Mouse (Mus musculus): ENCODE measurements around the gene Susd4.

Susd4 gene

DNA sequence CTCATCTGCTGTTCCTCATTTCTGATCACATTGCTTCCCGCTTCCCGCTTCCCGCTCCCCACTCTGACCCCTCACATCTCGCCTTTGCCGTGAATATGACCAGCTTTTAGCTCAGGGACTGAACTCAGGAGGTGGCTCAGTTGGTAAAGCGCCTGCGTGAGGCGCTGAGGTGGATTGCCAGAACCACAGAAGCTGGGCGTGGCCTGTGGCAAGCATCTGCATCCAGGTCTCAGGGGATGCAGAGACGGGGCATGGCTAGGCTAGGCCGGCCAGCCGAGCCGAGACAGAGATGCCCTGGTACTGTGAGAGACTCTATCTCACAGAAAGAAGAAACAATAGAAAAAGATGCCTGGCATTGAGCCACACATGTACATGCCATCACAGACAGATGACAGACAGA lies 93.0 kb downstream of the Susd4 start:
- no peak for DNase-seq (ENCODE audit: low read depth, low spot score)

DNA sequence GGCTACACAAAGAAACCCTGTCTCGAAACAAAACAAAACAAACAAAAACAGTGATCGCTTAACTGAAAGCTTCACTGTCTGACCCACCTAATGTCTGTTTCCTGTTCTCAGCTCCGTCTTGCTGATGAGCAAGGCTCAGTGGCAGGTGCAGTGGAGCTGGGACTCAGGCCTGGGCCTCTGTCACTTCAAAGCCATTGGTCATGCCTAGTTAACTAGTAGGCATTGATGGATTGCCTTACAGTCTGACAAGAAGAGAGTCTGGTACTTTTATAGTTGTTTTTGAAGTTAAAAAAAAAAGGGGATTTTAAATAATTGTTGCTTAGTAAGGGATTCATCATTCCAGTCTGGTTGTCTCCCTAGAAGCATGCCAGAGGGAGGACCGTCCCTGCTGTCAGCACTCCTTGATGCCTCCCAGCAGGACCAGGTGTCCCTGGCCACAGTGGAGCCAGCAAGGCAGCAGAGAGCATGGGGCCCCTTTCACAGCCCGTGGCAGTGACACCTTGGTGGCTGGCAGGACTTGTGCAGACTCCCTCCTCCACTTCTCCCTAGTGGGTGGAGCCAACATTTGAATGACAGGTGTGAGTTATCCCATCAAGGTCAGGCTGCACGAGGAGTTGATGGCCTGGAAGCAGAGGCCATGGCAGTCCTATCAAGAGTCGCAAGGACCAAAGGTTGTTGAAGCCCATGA lies 98.2 kb downstream of the Susd4 start:
- DNase-seq (ENCODE audit: low read depth, low spot score): no peak

DNA sequence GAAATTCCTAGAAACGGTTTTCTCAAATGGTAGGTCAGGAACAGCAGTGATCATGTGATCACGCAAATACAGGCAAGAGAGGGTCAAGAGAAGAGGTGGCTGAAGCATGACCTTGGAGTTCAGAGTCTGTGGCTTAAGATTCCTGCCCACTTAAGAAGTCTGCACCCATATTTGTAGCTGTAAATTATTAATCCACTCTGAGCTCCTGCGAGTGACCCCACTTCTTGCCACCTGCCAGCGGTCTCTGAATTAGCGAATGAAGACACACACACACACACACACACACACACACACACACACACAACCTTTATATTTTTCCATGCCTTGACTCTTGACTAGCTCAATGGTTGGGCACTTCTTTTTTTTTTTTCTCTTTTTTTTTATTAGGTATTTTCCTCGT lies 99.7 kb downstream of the Susd4 start:
- DNase-seq (ENCODE audit: low read depth, low spot score): no peak

DNA sequence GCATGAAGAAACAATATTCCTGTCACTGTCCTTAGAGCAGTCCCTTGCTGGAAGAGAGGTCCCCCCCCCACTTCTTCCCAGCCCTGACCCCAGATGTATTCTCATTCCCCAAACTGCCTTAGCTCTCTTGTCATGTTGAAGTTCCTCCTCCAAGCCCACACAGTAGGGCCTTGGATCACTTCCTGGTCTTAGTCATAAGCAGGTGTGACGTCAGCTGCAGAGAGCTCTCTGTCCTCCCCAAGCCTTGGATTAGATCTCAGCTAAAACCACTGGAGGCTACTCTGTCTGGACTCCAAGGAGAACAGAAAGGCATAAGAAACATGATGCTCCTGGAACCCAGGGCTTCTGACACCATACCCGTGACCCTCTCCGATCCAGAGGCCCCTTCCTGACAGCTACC lies 104.2 kb downstream of the Susd4 start:
- DNase-seq (ENCODE audit: low read depth, low spot score): no peak

DNA sequence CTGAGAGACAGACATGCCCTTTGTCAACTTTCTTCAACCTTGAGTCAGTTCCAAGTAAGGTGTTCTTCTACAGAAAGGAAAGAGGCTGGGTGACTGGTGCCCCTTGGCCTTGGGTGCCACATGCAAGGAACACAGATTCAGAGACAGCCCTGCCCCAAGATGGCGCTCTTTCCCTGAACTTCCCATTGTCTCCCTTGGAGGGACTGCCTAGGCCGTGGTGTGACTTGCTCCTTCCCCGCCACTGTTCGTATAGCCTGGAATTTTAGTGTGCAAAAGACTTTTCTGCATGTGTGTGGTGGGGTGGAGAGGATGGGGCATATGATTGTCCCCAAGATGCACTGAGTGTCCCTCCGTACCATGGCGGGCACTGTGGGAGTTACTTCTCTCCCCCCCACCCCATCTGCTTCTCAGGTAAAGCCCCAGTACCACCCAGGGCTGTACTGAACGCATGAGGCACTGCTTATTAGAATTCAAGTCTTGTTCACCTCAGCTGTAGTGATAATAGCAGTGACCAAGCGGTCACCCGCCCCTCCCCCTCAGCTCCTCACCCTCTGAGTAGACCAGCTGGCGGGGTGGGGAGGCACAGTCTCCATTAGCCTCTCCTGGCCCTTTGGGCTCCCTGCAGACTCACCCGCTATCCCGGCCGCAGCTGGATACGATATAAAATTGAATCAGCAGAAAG lies 104.9 kb downstream of the Susd4 start:
- DNase-seq (ENCODE audit: low read depth, low spot score): no peak

DNA sequence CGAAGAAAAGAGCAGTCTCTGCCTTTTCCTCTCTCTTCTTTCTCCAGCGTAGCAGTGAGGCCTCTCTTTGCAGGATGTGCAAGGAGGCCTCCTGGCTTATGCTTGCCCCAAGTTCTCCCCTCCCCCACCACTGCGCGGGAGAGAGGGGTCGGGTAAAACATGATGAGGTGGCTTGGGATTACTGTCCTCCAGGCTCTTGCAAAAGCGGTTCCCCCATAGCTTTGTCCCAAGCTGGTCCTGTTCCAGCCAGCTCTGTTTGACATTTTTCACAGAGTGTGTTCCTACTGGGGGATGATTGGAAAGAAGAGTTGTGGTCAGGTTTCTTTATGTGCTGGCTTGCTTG lies 105.4 kb downstream of the Susd4 start:
- no peak for DNase-seq (ENCODE audit: low read depth, low spot score)

DNA sequence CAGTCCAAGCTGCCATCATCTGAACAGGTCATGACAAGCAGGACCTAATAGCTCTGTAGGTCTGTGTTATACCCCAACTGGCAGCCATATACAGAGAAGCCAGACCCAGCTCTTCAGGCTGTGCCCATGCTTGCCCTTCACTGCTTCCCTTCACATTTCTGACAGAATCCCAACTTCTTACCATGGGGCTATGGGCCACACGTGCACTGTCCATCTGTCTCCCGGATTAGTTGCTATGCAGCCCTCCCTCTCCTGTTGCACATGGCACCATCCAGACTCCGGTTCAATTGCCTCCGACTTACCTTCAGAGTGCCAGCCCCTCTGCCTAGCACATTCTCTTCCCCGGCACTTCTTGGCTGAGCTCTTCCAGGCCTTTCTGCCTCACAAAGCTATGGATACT lies 114.5 kb downstream of the Susd4 start:
- no peak for DNase-seq (ENCODE audit: low read depth, low spot score)

DNA sequence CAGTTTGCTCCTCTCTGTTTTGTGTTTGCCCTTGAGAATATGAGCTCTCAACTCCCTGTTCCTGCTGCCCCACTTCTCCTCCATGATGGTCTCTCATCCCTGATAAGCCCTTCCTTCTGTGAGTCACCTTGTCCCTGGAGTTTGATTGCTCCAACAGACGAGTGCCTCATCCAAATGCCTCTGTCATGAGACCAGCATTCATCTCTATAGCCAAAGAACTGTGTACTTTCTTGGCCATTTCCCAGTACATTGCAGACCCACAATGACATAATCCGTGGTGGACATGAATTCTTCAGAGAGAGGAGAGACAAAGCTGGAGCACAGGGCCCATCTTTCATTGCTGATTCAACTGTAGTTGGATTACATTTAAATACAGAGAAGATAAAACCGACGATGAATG lies 115.1 kb downstream of the Susd4 start:
- no peak for DNase-seq (ENCODE audit: low read depth, low spot score)

DNA sequence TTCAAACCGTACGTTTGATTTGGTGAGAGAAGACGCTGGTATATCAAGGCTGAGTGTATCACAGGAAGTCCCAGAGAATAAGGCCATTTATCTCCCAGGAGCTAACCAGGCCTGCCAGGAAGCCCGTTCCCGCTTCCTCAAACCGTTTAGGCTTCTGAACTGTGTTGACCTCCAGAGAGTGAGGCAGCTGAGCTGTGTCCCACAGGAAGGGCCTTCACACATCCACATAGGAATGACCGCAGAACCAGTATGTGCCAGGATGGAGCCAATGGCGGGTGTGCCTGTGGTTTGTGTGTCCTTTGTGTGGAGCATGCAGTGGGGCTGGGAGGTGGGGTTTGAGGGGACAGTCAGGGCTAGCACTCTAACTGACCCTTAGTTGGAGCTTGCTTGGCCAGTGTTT lies 117.6 kb downstream of the Susd4 start:
- DNase-seq (ENCODE audit: low read depth, low spot score): no peak

DNA sequence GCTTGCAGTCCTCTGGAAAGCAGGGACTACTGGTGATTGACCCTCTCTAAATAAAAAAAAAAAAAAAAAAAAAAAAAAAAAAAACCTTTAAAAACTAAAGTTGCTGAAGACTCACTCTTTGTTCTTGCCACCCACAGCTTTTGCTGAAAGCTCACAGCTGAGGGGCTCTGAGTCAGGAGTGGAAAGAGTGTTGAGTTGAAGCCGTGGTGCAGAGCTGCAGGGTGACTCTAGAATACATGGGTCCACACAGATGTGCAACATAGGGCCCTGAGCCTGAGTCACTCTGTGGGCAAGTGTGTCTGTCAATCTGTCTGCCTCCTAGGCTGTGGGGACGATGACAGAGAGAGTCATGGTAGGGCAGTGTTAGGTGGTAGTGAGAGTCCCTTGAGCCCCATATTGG lies 119.0 kb downstream of the Susd4 start:
- no peak for DNase-seq (ENCODE audit: low read depth, low spot score)

DNA sequence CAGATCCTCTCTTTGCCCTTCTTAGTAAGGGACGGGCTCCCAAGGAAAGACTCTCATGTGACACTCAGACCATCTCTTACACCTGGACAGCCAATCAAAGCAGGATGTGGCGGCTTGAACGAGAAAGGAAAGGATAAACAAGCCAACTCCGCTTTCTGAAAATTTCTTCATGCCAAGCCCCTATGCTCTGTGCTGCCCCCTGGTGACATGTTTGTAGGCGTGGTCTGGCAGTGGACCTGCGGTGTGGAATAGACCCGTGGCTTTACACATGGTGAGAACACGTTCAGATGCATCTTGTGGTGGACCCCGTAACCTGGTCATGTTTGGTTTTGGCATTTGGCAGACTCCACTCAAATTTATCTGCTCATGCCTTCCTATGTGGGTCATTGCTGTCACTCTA lies 132.0 kb downstream of the Susd4 start:
- DNase-seq (ENCODE audit: low read depth, low spot score): peak; percentile 29

DNA sequence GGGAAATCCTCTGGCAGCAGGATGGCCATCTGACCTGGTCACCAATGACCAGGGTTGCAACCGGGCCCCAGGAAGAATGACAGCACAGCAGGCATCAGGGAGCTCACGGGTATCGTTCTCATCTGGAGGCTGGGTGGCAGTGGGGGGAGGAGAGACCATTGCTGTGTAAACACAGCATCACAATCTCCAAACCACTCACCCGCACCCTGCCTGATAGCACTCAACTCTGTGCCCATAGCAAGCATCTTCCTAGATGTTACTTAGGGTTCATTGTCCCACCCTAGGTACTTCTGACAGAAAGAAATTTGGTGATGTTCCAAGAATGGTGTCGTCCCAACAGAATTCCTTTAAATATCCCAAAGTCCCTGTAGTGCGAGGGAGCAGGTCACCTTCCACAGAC lies 133.4 kb downstream of the Susd4 start:
- DNase-seq (ENCODE audit: low read depth, low spot score): no peak

DNA sequence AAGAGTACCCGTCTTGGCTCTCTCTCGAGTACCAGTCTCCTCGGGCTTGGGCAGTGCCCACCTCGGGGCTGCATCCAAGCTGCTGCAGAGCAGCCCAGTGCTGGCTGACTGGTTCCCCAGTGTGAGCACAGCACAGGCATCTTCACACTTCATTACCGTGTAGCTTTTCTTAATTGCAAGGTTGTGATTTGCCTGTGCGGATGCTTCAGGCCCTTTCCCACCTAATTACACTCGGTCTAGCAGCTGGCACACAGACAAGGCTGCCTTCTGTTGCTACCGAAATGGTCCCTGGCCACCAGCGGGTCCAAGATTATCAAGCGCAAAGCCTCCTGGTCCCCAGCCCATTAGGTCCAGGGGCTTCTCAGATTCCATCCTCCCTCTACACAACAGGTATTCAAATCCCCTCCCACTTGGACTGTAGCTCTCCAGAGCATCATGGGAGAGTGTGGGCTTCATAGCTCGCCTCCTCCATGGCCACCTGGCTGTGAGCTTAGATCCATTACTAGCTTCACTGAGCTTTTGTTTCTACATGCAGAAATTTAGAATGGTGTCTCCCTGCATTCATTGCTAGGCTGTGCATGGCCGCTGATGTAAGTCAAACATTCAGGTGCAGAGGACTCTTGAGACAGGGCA lies 134.0 kb downstream of the Susd4 start:
- no peak for DNase-seq (ENCODE audit: low read depth, low spot score)

DNA sequence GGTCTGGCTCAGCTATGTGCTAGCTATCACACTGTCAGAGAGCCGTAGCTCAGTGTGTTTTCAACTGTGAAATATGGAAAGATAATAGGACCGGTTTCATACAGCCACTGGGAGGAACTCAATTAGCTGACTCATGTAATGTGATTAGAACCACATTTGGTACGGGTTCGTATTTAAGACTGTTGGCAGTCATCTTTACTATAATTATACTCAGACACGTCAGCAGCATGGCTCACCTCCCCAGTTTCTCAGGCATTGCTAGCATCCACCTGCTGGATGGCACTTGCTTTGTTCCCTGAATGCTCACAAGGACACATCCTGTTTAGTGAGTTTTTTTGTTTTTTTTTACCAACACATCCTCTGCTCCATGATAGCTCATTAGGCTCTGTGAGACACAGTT lies 138.4 kb downstream of the Susd4 start:
- DNase-seq (ENCODE audit: low read depth, low spot score): no peak

DNA sequence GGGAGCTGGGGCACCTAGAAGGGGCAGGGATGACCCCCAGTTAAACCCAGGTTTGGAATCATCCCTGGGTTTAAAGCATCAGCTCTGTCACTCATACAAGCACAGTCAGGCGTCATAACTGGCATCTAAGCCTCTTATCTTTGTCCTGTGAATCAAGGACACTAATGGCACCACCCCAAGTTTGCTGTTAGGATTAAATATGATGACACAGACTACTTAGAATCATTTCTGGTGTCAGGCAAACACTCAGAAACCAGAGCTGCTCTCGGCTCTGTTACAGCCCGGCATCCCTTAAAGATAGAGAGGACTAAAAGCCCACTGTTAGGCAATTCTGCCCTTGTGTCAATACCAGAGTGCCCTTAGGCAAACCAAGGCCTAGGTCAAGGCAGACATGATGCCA lies 139.2 kb downstream of the Susd4 start:
- DNase-seq (ENCODE audit: low read depth, low spot score): no peak

DNA sequence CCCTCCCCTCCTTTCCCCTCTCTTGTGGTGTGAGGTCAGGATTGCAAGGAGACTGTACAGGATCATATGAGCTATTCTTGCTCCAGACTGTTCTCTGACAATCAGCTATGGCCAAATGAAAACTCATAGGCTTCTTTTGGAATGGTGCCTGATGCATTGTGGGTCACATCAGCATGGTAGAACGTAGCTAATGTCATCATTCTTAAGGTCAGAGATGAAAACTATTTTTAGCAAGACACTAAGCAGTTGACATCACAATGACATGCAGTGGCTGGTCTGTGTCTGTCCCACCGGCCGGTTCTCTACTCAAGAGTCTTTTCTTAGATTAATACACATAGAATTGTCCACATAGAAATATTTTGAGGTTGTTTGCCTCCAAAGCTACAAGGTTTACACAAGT lies 142.0 kb downstream of the Susd4 start:
- no peak for DNase-seq (ENCODE audit: low read depth, low spot score)

DNA sequence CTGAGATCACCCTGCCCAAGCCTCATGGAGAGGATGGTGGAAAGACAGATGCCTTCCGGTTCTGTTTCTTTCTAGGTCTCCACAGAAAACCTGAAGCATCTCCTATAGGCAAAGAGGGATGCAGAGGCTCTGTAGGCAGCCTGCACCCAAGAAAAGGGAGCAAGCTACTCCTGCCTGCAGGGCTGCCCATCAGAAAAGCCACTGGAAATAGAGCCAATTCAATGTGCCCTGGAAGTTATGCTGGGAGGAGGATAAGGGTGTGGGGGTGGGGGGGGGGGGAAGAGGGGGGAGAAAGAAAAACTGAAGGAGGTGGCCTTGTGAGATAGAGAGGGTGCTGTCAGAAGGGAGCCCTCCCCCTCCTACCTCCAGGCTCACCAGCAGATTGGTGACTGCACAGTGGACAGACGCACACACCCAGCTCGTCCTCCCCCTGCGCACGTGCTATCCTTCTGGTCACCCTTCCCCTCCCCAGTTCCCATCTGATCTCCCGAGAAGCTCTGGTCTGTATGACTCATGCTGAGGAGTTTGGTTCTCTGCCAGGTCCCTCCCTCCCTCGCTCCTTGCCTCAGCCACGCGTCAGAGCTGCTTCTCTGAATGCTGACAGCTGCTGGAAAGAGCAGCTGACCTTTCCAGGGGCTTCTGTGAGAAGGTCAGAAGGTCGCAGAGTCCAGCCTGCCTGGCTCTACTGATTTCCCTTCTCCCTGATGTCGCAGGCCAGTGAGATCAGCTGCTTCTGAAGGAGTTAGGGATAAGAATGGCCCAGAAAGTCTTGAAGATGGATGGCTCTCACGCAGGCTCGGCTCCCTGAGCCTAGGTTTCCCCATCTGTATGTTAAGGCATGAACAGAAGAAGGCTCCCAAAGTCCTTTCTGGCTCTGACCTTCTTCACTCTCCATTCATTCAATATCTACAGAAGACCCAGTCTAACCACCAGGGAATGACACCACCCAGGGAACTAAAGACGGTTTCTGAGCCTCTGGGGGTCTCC lies 144.7 kb downstream of the Susd4 start:
- DNase-seq (ENCODE audit: low read depth, low spot score): peak; percentile 74

DNA sequence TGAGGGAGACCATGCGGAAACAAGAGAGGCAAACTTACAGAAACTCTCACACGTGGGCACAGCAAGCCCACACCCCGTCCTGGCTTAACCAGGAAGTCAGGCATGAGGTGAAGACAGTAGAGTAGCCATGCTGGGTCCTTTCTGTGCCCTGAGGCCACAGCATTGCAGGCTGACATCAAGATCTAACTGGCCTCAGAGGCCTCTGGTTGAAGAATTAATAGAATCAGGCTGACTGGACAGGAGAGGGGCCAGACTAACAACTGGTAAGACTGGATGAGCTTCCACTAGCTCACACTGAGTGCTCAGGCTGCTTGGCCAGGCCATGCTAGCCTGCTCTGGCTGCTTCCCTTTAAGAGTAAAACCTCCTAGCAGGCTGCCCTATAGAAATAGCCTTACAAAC lies 145.4 kb downstream of the Susd4 start:
- no peak for DNase-seq (ENCODE audit: low read depth, low spot score)

DNA sequence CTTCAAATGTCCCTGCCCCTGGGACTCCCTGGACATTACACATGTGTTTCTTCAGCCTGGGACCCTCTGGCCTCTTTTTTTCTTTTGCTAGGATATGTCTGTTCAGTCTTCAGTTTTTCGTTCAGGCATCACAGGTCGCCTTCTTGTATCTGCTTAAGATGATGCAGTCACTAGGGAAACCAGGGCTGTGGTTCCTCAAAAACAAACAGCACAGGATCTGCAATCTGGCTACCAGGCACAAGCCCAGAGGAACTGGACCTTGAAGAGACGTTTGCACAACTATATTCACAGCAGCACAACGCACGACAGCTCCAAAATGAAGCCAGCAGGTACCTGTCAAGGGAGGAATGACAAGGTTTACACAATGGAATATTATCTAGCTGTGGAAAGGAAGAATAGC lies 145.9 kb downstream of the Susd4 start:
- DNase-seq (ENCODE audit: low read depth, low spot score): no peak

DNA sequence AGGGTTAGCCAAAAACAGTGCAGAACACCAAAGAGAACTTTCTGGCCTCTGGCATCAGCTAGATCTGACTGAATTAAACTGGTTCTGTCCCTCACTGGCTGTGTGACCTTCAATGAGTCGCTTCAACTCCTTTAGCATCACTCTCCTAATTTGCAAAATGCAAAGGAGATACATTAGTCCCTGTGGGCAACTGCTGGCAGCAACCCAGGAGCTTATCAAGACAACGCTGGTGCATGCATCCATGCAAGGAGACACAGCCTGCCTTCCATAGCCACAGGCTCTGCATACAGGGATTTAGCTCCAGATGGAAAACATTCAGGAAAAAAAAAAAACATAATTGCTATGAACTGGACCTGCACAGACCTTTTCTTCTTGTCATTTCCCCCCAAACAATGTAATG lies 148.9 kb downstream of the Susd4 start:
- no peak for DNase-seq (ENCODE audit: low read depth, low spot score)

DNA sequence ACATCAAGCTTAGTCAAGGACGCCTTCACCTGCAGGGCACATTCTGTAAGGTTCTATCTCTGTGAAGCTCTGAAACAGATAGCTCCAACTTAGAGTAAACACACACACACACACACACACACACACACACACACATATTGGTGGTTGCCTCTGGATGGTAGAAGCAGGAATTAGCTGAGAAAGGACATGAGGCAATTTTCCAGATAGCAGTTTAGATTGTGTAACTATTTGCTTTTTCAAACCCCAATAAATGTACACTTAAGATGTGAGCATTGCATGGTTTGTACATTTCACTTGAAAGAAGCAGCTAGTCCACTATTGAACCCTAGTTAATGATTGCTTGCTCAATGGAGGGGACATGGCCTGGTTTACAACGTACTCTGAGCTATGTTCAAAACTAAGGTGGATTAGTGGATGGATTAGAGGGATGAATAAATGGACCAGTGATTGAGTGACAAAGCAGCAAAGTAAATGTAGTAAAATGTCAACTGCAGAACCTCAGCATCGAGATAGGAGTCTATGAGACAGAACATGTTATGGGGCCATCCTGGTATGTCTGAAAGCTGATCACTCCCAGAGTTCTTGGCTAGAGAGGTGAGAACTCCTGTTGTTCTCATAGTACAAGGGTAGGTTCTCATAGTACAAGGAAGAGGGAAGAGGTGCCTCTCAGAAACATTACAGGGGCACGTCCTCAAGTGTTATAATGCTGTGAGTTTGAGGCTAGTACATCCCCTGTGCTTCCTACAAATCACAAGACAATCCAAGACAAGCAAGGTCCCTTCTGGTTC lies 150.7 kb downstream of the Susd4 start:
- no peak for DNase-seq (ENCODE audit: low read depth, low spot score)

Measured in retina, postnatal 7 days (tissue).